Mouse (Mus musculus): Measurements from ENCODE around the gene Gsto1. TPM values are rescaled to one million over a fixed set of nuclear protein-coding genes. Genes with fewer than 3 reads are reported as not detected.
"Not testable (repeated sequence)": the region's sequence is repeated elsewhere in the genome, so short reads cannot be mapped to it uniquely, and the experiment has no call there.

Gsto1 gene
- total and polyA plus RNA-seq, 2 experiments from 2014 or later, result 102 to 136 TPM

DNA sequence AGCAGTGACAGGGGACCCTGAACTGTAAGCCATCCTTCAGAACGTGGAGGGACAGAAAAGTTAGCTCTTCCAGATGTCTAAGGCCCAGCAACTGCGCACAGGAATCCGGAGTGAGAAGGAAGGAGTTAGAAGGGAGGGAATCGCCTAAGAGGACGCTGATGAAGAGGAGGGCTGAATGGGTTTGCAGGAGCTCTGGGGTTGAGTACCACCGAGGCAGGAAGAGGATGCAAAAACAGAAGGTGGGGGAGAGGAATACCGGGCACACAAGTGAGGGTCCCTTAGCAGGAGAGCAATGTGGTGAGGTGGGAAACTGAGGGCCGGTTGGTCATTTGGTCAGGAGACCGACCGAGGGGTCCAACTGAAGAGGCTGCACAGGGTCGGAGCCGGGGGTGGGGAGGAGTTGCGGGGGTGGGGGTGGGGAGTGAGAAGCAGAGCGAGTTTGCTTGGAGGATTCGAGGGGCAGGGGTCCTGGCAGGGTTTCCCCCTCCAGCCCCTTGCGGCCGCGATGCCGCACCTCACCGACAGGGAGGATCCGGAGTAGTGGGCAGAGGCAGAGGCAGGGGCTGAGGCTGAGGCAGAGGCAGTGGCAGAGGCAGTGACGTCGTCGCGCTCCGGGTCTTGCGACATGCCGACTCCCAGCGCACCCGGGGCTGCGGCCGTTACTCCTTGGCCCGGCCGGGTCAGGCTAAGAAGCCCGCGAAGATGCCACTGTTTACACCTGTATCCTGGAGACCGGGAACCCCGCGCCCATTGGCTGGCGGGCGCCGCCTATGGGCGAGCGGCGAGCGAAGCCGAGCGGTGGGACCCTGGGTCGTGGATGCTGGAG, 17.9 kb upstream of the Gsto1 start:
- peak overlapping the region; percentile 44; the same call in 1 of the 2 replicates for H3K9ac ChIP-seq (replicated peaks; ENCODE audit: low read length)
- H3K4me3 ChIP-seq (ENCODE audit: low read length), result peak overlapping the region; percentile 55
- no peaks in the 10 kb centered on the region for H3K4me1 ChIP-seq (ENCODE audit: insufficient read depth, low read length)
- ATAC-seq, result peak; percentile 98
- H3K27ac ChIP-seq, result no peak overlapping the region
- 4% methylated on average over 42 of the region's 49 CpGs for WGBS
- H3K36me3 ChIP-seq (ENCODE audit: insufficient read depth, low read length), result no peaks in the 10 kb centered on the region
- H3K4me2 ChIP-seq (ENCODE audit: low read depth, low read length), result peak overlapping the region; percentile 78
- TF ChIP-seq CTCF (IDR thresholded peaks at IDR 0.05; ENCODE audit: low read depth), result peak; percentile 59
- no peaks in the 10 kb centered on the region for H3K27me3 ChIP-seq (ENCODE audit: insufficient read depth, low read length)
- H3K9me3 ChIP-seq (ENCODE audit: low read length), result no peaks in the 10 kb centered on the region
- DNase-seq (ENCODE audit: low spot score), result peak; percentile 86

DNA sequence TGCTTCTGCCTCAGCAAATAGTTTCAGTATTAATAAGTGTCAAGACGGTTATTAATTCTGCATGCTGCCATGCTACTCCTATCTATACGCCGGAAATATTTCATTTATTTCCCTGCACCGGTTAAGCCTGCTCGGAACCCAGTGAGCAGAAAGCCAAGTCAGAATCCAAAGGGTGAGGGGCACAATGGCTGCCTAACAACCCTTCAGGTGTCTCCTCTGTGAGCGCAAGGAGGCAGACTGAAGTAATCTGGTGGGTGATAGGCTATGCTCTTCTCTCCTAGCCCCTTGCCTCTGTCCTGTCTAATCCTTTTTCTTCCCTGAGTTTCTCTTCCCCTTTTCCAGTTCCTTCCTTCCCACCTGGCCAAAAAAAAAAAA, 17.3 kb upstream of the Gsto1 start:
- Histone ChIP-seq H3K36me3 (ENCODE audit: insufficient read depth, low read length) (no peaks in the 10 kb centered on the region), H3K4me2 (ENCODE audit: low read depth, low read length) (peak overlapping the region; percentile 78), H3K9ac (replicated peaks; ENCODE audit: low read length) (peak overlapping the region; percentile 44; the same call in 1 of the 2 replicates), H3K27me3 (ENCODE audit: insufficient read depth, low read length) (no peaks in the 10 kb centered on the region), H3K4me3 (ENCODE audit: low read length) (peak overlapping the region; percentile 55), H3K9me3 (ENCODE audit: low read length) (no peaks in the 10 kb centered on the region), H3K27ac (no peak overlapping the region), H3K4me1 (ENCODE audit: insufficient read depth, low read length) (no peaks in the 10 kb centered on the region)
- DNase-seq (ENCODE audit: low spot score) (no peak), ATAC-seq (peak; percentile 80)
- 0% methylated on average over 6 of the region's 6 CpGs for WGBS
- no peak for TF ChIP-seq CTCF (IDR thresholded peaks at IDR 0.05; ENCODE audit: low read depth)

DNA sequence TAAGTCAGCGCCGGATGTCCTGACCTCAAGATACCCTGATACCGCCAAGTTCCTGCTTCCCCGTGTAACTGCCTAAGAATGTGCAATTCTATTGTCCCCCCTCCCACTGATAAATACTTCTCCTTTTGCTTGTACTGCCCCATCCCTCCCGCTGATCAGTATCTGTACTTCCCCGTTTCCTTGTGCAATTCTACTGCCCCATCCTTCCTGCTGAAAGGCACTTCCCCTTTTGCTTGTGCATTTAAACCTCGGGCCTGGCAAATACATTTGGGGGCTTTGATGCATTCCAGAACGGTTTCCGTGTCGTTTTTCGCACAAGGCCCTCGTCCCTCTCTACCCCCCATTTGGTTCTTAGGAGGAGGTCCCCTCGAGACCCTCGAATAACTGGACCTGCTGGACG, 13.5 kb upstream of the Gsto1 start:
- H3K9me3 ChIP-seq (ENCODE audit: low read length); H3K36me3 ChIP-seq (ENCODE audit: insufficient read depth, low read length); H3K27me3 ChIP-seq (ENCODE audit: insufficient read depth, low read length); H3K9ac ChIP-seq (replicated peaks; ENCODE audit: low read length); H3K4me2 ChIP-seq (ENCODE audit: low read depth, low read length); ATAC-seq; H3K4me3 ChIP-seq (ENCODE audit: low read length); H3K27ac ChIP-seq; DNase-seq (ENCODE audit: low spot score); H3K4me1 ChIP-seq (ENCODE audit: insufficient read depth, low read length): not testable (repeated sequence)
- WGBS, result 79% methylated on average over 13 of the region's 15 CpGs

DNA sequence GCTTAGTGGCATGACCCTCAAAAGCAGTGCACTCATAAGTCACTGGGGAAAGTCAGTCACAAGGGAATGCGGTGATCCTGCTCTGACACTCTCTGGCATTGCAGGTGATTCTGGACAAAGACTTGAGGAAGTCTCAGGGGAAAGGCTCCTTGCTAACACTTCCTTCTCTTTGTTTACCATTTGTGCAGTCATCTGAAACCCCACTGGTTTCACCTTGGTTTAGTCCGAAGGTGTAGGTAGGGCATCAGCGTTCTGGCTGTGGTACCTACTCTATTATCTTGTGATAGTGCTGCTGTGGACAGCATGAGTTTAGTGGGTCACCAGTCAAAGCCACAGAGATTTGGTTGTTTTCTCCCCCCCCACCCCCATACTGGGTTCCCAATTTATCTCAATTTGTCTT, 5.0 kb upstream of the Gsto1 start:
- Histone ChIP-seq H3K4me3 (ENCODE audit: low read length) (no peak overlapping the region), H3K9me3 (ENCODE audit: low read length) (no peaks in the 10 kb centered on the region), H3K9ac (replicated peaks; ENCODE audit: low read length) (no peak overlapping the region), H3K4me1 (ENCODE audit: insufficient read depth, low read length) (0 out of 2 replicates have a peak, but pooled peaks cover 3% of the 10 kb centered on the region), H3K27ac (no peak overlapping the region), H3K27me3 (ENCODE audit: insufficient read depth, low read length) (no peaks in the 10 kb centered on the region), H3K4me2 (ENCODE audit: low read depth, low read length) (no peak overlapping the region), H3K36me3 (ENCODE audit: insufficient read depth, low read length) (no peaks in the 10 kb centered on the region)
- ATAC-seq (no peak), DNase-seq (ENCODE audit: low spot score) (no peak)
- WGBS, result 87% methylated on average over 3 of the region's 3 CpGs
- TF ChIP-seq CTCF (IDR thresholded peaks at IDR 0.05; ENCODE audit: low read depth), result no peak

GRCm38 (mm10) chr19:47852131-47852530, 2.6 kb upstream of the Gsto1 start:
- not testable (repeated sequence) for H3K4me1 ChIP-seq (ENCODE audit: insufficient read depth, low read length); H3K4me3 ChIP-seq (ENCODE audit: low read length); DNase-seq (ENCODE audit: low spot score); H3K27ac ChIP-seq; H3K4me2 ChIP-seq (ENCODE audit: low read depth, low read length); H3K27me3 ChIP-seq (ENCODE audit: insufficient read depth, low read length); H3K9me3 ChIP-seq (ENCODE audit: low read length); ATAC-seq; H3K9ac ChIP-seq (replicated peaks; ENCODE audit: low read length); H3K36me3 ChIP-seq (ENCODE audit: insufficient read depth, low read length)
- 96% methylated on average over 3 of the region's 3 CpGs for WGBS

DNA sequence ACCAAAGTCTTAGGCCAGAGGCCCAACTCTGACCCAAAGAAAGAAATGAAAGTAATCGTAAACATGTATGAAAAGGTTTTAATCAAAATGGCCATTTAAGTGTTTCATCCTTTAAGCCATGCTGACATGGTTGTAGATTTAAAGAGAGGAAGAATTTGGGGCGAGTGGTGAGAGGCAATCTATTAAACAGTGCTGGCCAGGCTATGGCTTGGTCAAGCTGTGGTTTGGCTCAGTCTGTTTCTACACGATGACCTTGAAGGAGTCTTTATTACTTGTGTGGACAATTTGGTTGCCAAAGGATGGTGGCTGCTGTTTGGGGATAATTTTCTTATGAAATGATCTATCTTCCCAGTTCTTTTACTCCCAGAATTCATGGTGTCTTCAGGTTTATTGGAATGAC, 1.7 kb upstream of the Gsto1 start:
- H3K27ac ChIP-seq, result no peak overlapping the region
- 87% methylated on average over 3 of the region's 3 CpGs for WGBS
- no peaks in the 10 kb centered on the region for H3K36me3 ChIP-seq (ENCODE audit: insufficient read depth, low read length)
- DNase-seq (ENCODE audit: low spot score) (no peak), ATAC-seq (no peak)
- no peak overlapping the region for H3K4me2 ChIP-seq (ENCODE audit: low read depth, low read length)
- no peaks in the 10 kb centered on the region for H3K9me3 ChIP-seq (ENCODE audit: low read length)
- H3K4me3 ChIP-seq (ENCODE audit: low read length), result no peak overlapping the region
- H3K27me3 ChIP-seq (ENCODE audit: insufficient read depth, low read length), result no peaks in the 10 kb centered on the region
- 0 out of 2 replicates have a peak, but pooled peaks cover 3% of the 10 kb centered on the region for H3K4me1 ChIP-seq (ENCODE audit: insufficient read depth, low read length)
- H3K9ac ChIP-seq (replicated peaks; ENCODE audit: low read length), result no peak overlapping the region
- no peak for TF ChIP-seq CTCF (IDR thresholded peaks at IDR 0.05; ENCODE audit: low read depth)

Data from hindbrain, postnatal 0 days (tissue).